Mouse (Mus musculus) ES-E14 (cell line): ENCODE measurements around the gene Abhd15.

Experiments
- CHD2 ChIP-seq: IDR thresholded peaks from 2 replicates; pipeline ENCODE4 v1.6.1; 2014; ENCODE audit warnings: mild to moderate bottlenecking, low read depth, low read length, inconsistent platforms
- HCFC1 ChIP-seq: IDR thresholded peaks from 2 replicates; pipeline ENCODE4 v1.6.1; 2012; ENCODE audit warnings: low read length, inconsistent platforms, borderline replicate concordance; ENCODE audit not compliant: insufficient read depth
- ZNF384 ChIP-seq: IDR thresholded peaks from 2 replicates; pipeline ENCODE4 v1.6.1; 2012; ENCODE audit warnings: low read depth, low read length, inconsistent platforms

GRCm38 (mm10) chr11:77504377-77504776 lies 10.5 kb upstream of the Abhd15 start:
- TF ChIP-seq ZNF384 (no peak), CHD2 (no peak), HCFC1 (no peak)
